Mouse (Mus musculus) left cerebral cortex, postnatal 4 days (tissue): ENCODE measurements around the gene Hibadh. TPM values are rescaled to one million over a fixed set of nuclear protein-coding genes. Genes with fewer than 3 reads are reported as not detected.
"Not testable (repeated sequence)": the region's sequence is repeated elsewhere in the genome, so short reads cannot be mapped to it uniquely, and the experiment has no call there.

ENCODE experiments used
- DNase-seq: peaks from one replicate; pipeline ENCODE4 v3.0.0-alpha.2; 2022
- intact Hi-C: fragments of 180-260 bp; cut with DNase I; formaldehyde crosslinking; loops from one replicate; pipeline ENCODE4 v1.15.1; 2025
- total RNA-seq, 2 experiments: library from RNA; stranded (reverse); gene quantifications; 2 replicates each; pipeline ENCODE4 v1.2.3; 2021

Hibadh gene
- 10 to 100 TPM; 31.2 to 32.2 TPM for total RNA-seq

- intact Hi-C loops: loop anchor here (5.0 kb wide), 1 partner anchor 87 kb away; no protein-coding TSS in a partner anchor
- DNase-seq: peak; percentile 98
These were observed at the start of gene Hibadh for GRCm38 (mm10) chr6:52640224-52640712. TSS of gene Hibadh (minus strand) at chr6:52640389.

GRCm38 (mm10) chr6:52686901-52687500 is 46.8 kb upstream of the Hibadh start:
- DNase-seq: no peak
- intact Hi-C loops: no loop called here

- DNase-seq: no peak
- intact Hi-C loops: no loop called here
These were observed 42.4 kb upstream of the Hibadh start for GRCm38 (mm10) chr6:52682607-52683006.

- no peak for DNase-seq
- intact Hi-C loops: no loop called here
These were observed 41.8 kb upstream of the Hibadh start for GRCm38 (mm10) chr6:52681847-52682485.

GRCm38 (mm10) chr6:52680458-52681032 is 40.4 kb upstream of the Hibadh start:
- intact Hi-C loops: no loop called here
- no peak for DNase-seq

GRCm38 (mm10) chr6:52679565-52679964 is 39.4 kb upstream of the Hibadh start:
- intact Hi-C loops: no loop called here
- DNase-seq: no peak

- intact Hi-C loops, DNase-seq: not testable (repeated sequence)
These were observed 37.3 kb upstream of the Hibadh start for GRCm38 (mm10) chr6:52677534-52677933.

GRCm38 (mm10) chr6:52675222-52675921 is 35.2 kb upstream of the Hibadh start:
- intact Hi-C loops: no loop called here
- DNase-seq: peak; percentile 43

- DNase-seq: peak; percentile 11
- intact Hi-C loops: no loop called here
These were observed 34.4 kb upstream of the Hibadh start for GRCm38 (mm10) chr6:52674541-52674940.

- intact Hi-C loops: no loop called here
- no peak for DNase-seq
These were observed 33.5 kb upstream of the Hibadh start for GRCm38 (mm10) chr6:52673706-52674105.

- DNase-seq: no peak
- intact Hi-C loops: no loop called here
These were observed 32.4 kb upstream of the Hibadh start for GRCm38 (mm10) chr6:52672539-52672938.

- no peak for DNase-seq
- intact Hi-C loops: no loop called here
These were observed 31.6 kb upstream of the Hibadh start for GRCm38 (mm10) chr6:52671791-52672190.

GRCm38 (mm10) chr6:52669878-52670277 is 29.7 kb upstream of the Hibadh start:
- DNase-seq, intact Hi-C loops: not testable (repeated sequence)

- no peak for DNase-seq
- intact Hi-C loops: no loop called here
These were observed 27.5 kb upstream of the Hibadh start for GRCm38 (mm10) chr6:52667641-52668040.

- DNase-seq: no peak
- intact Hi-C loops: no loop called here
These were observed 22.8 kb upstream of the Hibadh start for GRCm38 (mm10) chr6:52663021-52663420.

GRCm38 (mm10) chr6:52655266-52655665 is 15.1 kb upstream of the Hibadh start:
- DNase-seq: no peak
- intact Hi-C loops: no loop called here

GRCm38 (mm10) chr6:52648806-52649205 is 8.6 kb upstream of the Hibadh start:
- intact Hi-C loops: no loop called here
- no peak for DNase-seq

GRCm38 (mm10) chr6:52648031-52648430 is 7.8 kb upstream of the Hibadh start:
- intact Hi-C loops: no loop called here
- no peak for DNase-seq

GRCm38 (mm10) chr6:52645926-52646325 is 5.7 kb upstream of the Hibadh start:
- intact Hi-C loops: no loop called here
- DNase-seq: no peak

- DNase-seq: no peak
- intact Hi-C loops: loop anchor here (5.0 kb wide), 1 partner anchor 85 kb away; no protein-coding TSS in a partner anchor
These were observed 2.0 kb upstream of the Hibadh start for GRCm38 (mm10) chr6:52642152-52642551.

GRCm38 (mm10) chr6:52641076-52641475 is 887 bp upstream of the Hibadh start:
- no peak for DNase-seq
- intact Hi-C loops: loop anchor here (5.0 kb wide), 1 partner anchor 86 kb away; no protein-coding TSS in a partner anchor
